Mouse (Mus musculus) right cerebral cortex, postnatal 36 days (tissue): Measurements from ENCODE around the gene Eif4g3.

Source experiments
- DNase-seq, 2 experiments: peaks; one replicate each; pipeline ENCODE4 v3.0.0; 2022; ENCODE audit warnings: low spot score in 2 of 2, mixed read lengths in 1 of 2

Gene Eif4g3

DNA sequence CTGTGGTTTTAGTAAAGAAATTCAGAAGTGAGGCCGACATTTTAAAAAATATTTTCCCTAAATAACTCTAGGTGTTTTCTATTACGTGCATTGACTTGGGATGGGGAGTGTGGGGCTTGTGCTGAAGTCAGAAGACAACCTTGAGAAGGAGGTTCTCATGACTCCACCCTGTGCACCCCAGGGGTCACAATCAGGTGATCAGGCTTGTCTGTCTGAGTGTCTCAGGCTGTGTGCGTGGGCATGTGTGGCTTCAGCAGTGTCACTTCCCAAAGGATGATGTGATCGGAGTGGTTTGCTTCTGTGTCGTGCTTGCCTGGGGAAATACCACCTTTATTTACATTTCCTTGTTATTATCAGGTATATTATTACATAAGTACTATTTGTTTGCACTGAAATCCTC, 226.5 kb downstream of the Eif4g3 start:
- no peak for DNase-seq

DNA sequence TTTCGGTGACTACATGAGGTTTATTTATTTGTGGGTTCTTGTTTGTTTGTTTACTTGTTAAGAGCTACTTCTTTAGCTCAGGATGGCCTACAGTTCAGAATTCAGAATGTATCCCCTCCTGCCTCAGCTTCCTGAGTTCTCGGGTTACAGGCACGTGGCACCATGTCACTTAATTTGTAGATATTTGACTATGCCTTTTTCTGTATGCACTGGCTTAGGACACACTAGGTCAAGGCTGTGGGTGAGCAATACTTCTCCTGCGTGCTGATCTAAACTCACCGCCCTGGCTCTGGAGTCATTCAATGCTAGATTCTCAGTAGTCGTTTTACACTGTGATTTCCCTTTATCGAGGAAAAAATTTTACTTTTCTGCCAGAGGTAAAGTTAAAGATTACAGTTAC, 227.9 kb downstream of the Eif4g3 start:
- DNase-seq: no peak

DNA sequence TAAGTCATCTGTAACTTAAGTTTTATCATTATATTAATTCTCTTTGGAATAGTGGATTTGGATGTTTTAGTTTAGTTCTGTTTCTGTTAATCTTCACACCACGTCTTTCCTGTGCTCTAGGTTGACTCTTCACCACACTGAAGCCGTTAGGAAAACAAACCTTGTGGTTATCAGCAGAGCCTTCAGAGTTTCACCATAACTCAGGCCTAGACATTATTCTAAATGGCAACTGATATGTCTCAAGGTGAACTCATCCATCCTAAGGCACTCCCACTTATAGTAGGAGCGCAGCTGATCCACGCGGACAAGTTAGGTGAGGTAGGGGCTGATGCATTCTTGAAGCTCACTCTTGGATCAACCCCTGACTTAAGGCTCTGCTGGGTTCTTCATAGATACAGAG, 228.6 kb downstream of the Eif4g3 start:
- no peak for DNase-seq

DNA sequence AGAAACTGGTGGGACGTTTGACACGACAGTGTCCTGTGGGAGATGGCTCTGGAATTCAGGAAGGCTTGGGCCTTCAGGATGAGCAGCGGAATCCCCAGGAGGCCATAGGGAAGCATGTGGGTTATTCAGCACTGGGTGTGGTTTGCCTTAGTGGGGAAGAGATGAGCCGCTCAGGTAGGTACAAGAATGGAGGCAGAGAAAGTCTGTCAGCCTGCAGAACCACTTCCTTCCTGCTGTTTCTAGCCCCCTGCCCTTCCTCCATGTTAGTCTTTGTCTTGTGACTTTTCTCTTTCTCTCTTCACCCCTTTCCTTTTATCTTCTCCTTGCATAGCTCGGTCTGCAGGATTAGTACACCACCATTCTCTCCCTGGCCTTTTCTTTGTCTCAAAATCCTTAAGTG, 229.6 kb downstream of the Eif4g3 start:
- no peak for DNase-seq

DNA sequence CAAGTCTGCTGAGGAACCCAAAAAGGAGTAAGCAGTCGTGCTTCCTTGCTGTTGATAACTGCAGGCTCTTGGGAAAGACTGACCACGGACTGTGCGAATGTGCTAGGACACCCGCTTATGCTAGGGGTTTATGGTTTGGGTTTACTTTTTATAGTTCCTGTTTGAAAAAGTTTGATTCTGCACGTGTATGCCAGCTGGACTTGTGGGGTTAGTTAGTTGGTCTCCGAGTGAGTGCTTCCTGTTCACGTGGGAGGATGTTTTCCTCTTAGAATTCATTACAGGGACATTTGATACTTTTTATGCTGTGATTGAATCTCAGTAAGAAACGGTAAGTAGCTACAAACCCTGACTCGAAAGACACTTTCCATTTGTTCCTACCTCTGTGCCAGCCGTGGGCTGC, 230.8 kb downstream of the Eif4g3 start:
- no peak for DNase-seq

DNA sequence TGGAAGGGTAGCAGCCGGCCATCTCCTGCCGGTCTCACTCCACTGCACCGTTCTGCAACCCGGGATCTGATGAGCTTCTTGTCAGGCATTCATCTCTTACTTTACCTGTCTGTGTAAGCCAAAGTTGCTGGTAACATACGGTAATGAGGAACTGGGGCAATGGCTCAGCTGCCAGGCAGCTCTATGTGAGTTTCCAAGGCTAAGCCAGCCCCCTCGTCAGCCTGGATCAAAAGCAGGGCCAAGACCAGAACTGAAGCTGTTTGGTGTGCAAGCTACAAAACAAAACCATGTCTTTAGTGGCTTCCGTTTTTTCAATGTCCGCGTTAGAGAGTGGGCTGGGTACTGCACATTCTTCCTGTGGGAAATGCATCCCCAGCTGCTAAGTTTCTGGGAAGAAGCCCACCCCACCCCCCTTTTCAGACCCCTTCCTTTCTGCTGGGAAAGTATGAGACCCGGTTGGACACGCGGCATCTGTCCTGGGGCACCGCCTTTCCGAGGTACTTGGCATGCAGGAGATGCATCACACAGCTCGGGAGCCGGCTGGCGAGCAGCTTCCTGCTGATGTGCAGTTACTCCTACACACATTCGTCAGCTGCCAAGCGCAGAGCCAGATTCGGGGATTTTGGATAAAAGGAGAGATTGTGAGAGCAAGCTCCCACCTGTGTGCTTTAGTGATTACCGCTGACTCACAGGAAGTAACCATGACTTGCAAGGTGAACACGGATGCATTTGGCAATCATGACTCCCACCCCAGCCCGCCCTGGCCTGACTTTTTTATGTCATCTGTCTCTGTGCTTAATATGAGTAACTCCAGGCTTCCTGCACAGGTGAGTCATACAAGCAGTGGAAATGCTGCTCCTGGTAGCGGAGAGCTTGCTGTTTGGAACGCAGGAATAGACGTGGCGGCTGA, 254.2 kb downstream of the Eif4g3 start:
- DNase-seq: peak; percentile 86 to 90

DNA sequence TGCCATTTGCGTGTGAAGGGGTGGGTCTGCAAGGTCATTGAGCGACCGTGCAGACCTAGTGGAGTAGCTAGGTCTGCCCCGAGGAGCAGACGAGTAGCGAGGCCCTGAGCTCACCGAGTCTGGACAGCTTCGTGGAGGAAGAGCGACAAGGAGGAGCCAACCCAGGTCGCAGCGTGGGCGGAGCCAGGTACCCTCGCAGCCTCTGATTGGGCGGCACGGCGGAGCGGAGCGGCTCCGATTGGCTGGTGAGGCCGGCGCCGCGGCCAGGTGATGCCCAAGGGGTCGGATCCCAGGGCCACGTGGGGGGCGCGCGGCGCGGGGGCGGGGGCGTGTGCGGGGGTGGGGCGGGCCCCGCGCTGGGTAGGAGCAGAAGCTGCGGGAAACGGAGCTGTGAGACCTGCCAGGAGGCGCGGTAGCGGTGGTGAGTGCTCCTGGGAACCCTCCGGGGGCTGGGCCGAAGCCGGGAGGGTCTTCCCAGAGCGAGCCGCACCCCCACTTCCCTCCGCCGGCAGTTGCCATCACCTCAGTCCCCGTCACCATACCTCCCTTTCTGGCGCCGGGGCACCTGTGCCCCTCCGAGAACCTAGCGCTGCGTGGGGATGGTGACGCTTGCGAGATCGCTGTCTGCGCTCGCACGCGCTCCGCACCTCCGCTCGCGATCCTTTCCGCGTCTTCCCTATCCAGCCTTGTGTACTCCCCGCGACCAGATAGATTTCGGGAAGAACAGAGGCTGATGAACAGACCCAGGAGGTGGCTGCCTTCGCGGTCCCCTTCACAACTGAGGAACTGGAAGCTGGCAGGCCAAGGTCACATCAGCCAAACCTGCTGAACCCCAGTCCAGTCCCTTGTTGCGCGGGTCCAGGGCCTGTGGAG, 257.5 kb downstream of the Eif4g3 start, which contains the start of the genes Sh2d5 and Kif17:
Sh2d5 (plus strand) TSS at position 316 of the 873 bp plus-strand sequence.
Kif17 (plus strand) TSS at position 348 of the 873 bp plus-strand sequence.
- DNase-seq: peak; percentile 93

DNA sequence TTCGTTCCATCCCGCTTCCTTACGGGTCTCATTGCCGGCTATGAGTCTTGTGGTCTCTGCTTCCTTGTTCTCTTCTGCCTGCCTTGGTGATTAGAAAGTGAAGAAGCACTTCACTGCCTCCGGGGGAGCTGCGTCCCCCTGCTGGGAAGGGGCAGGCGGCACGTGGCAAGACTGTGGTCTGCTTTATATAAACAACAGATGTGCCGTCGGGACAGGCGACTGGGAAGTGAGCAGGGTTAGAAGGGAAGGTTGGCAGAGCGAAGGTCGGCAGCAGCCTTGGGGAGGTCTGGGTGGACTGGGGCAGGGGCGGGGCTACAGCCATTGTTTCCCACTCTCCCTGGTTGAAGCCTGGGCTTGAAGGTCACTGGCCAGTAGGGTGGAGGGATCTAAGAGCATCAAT, 259.0 kb downstream of the Eif4g3 start:
- no peak for DNase-seq

DNA sequence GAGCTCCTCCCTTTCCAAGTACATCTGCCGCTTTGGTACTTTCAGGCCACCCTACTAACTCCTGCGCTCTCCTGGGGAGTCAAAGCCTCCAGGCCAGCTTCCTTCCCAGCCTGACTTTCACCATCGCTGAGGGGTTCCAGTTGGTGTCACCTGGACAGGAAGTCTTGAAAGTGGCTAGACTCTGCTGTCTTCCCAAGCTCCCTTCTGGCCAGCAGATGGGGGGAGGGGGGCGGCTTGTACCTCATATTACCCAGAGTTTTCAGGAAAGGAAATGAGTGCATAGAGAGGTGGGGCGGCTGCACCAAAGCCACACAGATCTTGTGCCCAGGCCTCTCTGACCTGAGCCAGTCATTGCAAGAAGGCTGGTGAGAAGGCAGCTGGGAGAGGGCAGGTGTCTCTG, 259.4 kb downstream of the Eif4g3 start:
- DNase-seq: no peak

DNA sequence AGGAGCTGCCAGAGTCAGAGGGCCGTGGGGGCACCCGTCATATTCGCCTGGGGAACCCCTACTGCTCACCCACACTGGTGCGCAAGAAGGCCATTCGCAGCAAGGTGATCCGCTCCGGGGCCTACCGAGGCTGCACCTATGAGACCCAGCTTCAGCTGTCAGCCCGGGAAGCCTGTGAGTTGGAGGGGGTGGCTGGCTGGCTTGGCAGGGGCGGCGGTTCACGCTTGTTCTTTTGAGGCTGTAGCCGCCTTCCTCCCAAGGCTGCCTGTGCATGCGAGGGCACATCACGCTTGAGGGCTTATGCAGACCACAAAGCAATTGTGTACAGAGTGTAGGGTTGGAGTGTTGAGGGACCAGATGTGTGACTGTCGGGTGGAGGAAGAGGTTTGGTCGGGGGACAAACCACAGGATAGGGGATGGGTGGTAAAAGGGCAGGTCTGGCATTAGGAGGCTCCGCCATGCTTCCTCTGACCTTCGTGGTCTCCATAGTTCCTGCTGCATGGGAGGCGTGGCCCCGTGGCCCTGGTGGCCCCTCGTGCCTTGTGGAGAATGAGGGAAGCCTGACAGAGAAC, 264.4 kb downstream of the Eif4g3 start:
- no peak for DNase-seq
